In the genomic region with DNA sequence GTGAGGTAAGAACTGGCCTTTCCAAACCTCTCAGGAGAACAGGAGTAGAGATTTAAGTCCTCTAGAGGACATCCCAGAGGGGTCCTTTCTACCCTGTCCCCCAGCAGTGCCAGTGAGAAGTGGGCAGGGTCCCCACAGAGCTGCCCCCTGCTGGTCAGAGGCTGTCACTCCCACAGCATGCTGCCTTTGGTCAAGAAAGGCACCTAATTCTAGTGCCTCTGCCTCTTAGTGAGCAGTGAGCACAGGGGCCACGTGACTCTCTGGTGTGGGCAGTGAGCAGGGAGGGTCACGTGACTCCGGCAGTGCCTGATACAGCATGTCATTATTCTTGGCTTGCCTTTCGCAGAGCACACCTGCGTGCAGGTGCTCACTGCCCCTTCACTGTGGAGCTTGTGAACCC, we compare ENCODE assay signal across 8 mouse cellular contexts.
DNase-seq lines count a peak whose midpoint lies in the region; ATAC-seq and TF ChIP-seq lines count a peak whose summit lies in the region.

No protein-coding gene starts in this region.

- no peaks in the 10 kb centered on the region for H3K9me3 ChIP-seq in stomach, embryonic 15.5 days

- WGBS in heart, adult 2 months = 43% methylated on average over 5 of the region's 5 CpGs
- WGBS in stomach, embryonic 15.5 days = 43% methylated on average over 5 of the region's 5 CpGs

- no peak overlapping the region for H3K27ac ChIP-seq in heart, adult 2 months
- no peak overlapping the region for H3K27ac ChIP-seq in cortical plate, adult 2 months (ENCODE audit: insufficient read depth, low read length)
- no peak overlapping the region for H3K27ac ChIP-seq in stomach, embryonic 15.5 days

- no peak for TF ChIP-seq POLR2A in heart, adult 2 months (IDR thresholded peaks at IDR 0.05; ENCODE audit: insufficient read depth, low read depth, low read length)
- no peak for TF ChIP-seq POLR2A in cortical plate, adult 2 months (IDR thresholded peaks at IDR 0.05; ENCODE audit: extremely low read depth, insufficient read depth, low read length)

- intact Hi-C loops in heart, adult 2 months (cut with DNase I) = loop anchor here (10.0 kb wide), 1 partner anchor 1239 kb away; no protein-coding TSS in a partner anchor

- TF ChIP-seq EP300 in heart, adult 2 months (IDR thresholded peaks at IDR 0.05; ENCODE audit: insufficient read depth, low read depth, low read length) = no peak

- peak in 1 of 2 experiments; percentile 33 for DNase-seq in heart, adult 2 months
- DNase-seq in heart, adult 9 months (ENCODE audit: low spot score in 2 of 2) = no peak
- peak; percentile 38 for DNase-seq in A20 (ENCODE audit: low read depth, low spot score)
- DNase-seq in kidney, postnatal 36 days = peak; percentile 64 to 66
- DNase-seq in spleen, adult 12 weeks (ENCODE audit: low spot score) = no peak
- DNase-seq in cerebellum, adult 9-11 months = no peak

- H3K27me3 ChIP-seq in heart, adult 2 months (ENCODE audit: control insufficient read depth, insufficient read depth, low read length) = no peaks in the 10 kb centered on the region
- H3K27me3 ChIP-seq in stomach, embryonic 15.5 days (replicated peaks) = no peaks in the 10 kb centered on the region

- H3K79me2 ChIP-seq in heart, adult 2 months (replicated peaks; ENCODE audit: control insufficient read depth, insufficient read depth, low read length) = no peaks in the 10 kb centered on the region

- no peaks in the 10 kb centered on the region for H3K36me3 ChIP-seq in heart, adult 2 months (ENCODE audit: control insufficient read depth, insufficient read depth, low read length)
- H3K36me3 ChIP-seq in stomach, embryonic 15.5 days = no peaks in the 10 kb centered on the region

- H3K4me2 ChIP-seq in stomach, embryonic 15.5 days = no peak overlapping the region

- no peak overlapping the region for H3K9ac ChIP-seq in heart, adult 2 months (ENCODE audit: low read depth, low read length)
- H3K9ac ChIP-seq in stomach, embryonic 15.5 days = no peak overlapping the region

- no peaks in the 10 kb centered on the region for H3K4me1 ChIP-seq in heart, adult 2 months (ENCODE audit: control insufficient read depth, insufficient read depth, low read length)
- 0 out of 2 replicates have a peak, but pooled peaks cover 2% of the 10 kb centered on the region for H3K4me1 ChIP-seq in cortical plate, adult 2 months (ENCODE audit: control insufficient read depth, insufficient read depth, low read length)
- no peaks in the 10 kb centered on the region for H3K4me1 ChIP-seq in stomach, embryonic 15.5 days

- ATAC-seq in stomach, embryonic 15.5 days (ENCODE audit: insufficient read depth, low FRiP score, low read depth) = peak; percentile 51; the same call in 1 of the 2 replicates

- TF ChIP-seq CTCF in heart, adult 2 months (IDR thresholded peaks at IDR 0.05) = peak; percentile 62
- TF ChIP-seq CTCF in cortical plate, adult 2 months (IDR thresholded peaks at IDR 0.05; ENCODE audit: extremely low read depth, insufficient read depth, low read length) = peak; percentile 53

- no peak overlapping the region for H3K4me3 ChIP-seq in heart, adult 2 months
- no peak overlapping the region for H3K4me3 ChIP-seq in cortical plate, adult 2 months (ENCODE audit: insufficient read depth, low read length)
- no peak overlapping the region for H3K4me3 ChIP-seq in stomach, embryonic 15.5 days (replicated peaks)

Comparison
In these comparisons a context has a peak if more than half of its experiments do, and no peak if none do; other contexts are left out.
1. DNase-seq: peak in A20 (single experiment) and kidney, postnatal 36 days (2 of 2); none in heart, adult 9 months (0 of 2), spleen, adult 12 weeks (single experiment) and cerebellum, adult 9-11 months (single experiment).